Mouse (Mus musculus) neural tube, embryonic 14.5 days (tissue): ENCODE results near the gene Gm2174. TPM values are rescaled to one million over a fixed set of nuclear protein-coding genes. Genes with fewer than 3 reads are reported as not detected.

Source experiments
- ATAC-seq: fragments of 200-750 bp; cut with Nextera tagmentation; 2 replicates; pipeline ENCODE4 v1.8.0; 2017; ENCODE audit warnings: low read depth, mild to moderate bottlenecking, moderate TSS enrichment, moderate library complexity
- H3K27ac ChIP-seq: fragments of 300-500 bp; sonication (generic); 2 replicates; pipeline ENCODE4 v1.5.1; 2014; ENCODE audit warnings: low read depth, mild to moderate bottlenecking, control low read depth, low read length, moderate library complexity, mixed read lengths
- H3K27me3 ChIP-seq: fragments of 300-500 bp; sonication (generic); 2 replicates; pipeline ENCODE4 v1.6.1; 2014; ENCODE audit warnings: low read length; ENCODE audit not compliant: control insufficient read depth, insufficient read depth
- H3K36me3 ChIP-seq: fragments of 300-500 bp; sonication (generic); 2 replicates; pipeline ENCODE4 v1.6.1; 2014; ENCODE audit warnings: low read length, mixed read lengths; ENCODE audit not compliant: control insufficient read depth, insufficient read depth
- H3K4me1 ChIP-seq: fragments of 300-500 bp; sonication (generic); 2 replicates; pipeline ENCODE4 v1.6.1; 2014; ENCODE audit warnings: low read length; ENCODE audit not compliant: control insufficient read depth, insufficient read depth
- H3K4me2 ChIP-seq: fragments of 300-500 bp; sonication (generic); 2 replicates; pipeline ENCODE4 v1.6.1; 2014; ENCODE audit warnings: mild to moderate bottlenecking, low read depth, low read length, control low read depth
- H3K4me3 ChIP-seq: fragments of 300-500 bp; sonication (generic); 2 replicates; pipeline ENCODE4 v1.5.1; 2014; ENCODE audit warnings: low read depth, low read length, control low read depth, mixed read lengths
- H3K9ac ChIP-seq: fragments of 300-500 bp; sonication (generic); replicated peaks from 2 replicates; pipeline ENCODE4 v1.6.1; 2014; ENCODE audit warnings: low read depth, mild to moderate bottlenecking, control low read depth, low read length, mixed read lengths
- H3K9me3 ChIP-seq: fragments of 300-500 bp; sonication (generic); 2 replicates; pipeline ENCODE4 v1.6.1; 2016; ENCODE audit warnings: low read length; ENCODE audit not compliant: control insufficient read depth
- WGBS: fragments of 180-500 bp; shearing (Covaris S2); extraction: QIAGEN DNeasy Blood & Tissue Kit; methylation state at CpG from one replicate; pipeline ENCODE4 v1.1.7; 2014; 5-methylcytosine and 5-hydroxymethylcytosine counted together
- polyA plus RNA-seq: library from polyadenylated mRNA; unstranded; fragments of >200 nt; fragmentation: Nextera tagmentation; extraction: Ambion mirVana; gene quantifications from 2 replicates; pipeline ENCODE4 v1.2.1, GENCODE M21; 2014

The Gm2174 gene
- polyA plus RNA-seq, 1 experiment from 2014 or later, result not detected

DNA sequence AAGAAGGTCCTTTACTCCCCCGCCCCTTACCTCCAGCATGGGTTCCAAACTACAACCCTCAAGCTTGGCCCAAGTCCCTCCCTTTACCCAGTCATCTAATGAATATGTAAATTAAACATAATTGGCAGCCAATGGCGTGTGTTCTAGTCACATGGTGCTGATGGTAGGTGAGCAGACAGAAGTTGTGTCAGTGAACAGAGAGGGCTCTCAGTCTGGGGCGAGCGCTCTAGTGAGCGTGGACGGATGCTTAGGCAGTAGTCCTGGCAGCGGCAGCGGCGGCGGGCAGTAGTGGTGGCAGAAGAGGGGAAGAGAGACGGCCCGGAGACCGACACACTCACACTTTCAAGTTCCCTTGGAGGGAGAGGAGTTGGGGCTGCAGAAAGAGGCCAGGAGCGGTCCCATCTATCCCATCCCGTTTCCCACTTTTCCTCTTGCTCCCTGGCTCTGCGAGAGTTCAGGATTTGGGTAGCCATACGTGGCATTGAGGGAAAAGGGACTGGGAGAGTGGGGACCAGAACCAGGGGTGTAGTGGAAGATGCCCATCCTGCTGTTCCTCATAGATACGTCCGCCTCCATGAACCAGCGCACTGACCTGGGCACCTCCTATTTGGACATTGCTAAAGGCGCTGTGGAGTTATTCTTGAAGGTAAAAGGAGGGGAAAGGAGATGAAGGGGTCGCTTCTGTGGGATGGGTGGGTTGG lies 7.1 kb downstream of the Gm2174 start, which contains the start of gene Ints6l:
TSS of gene Ints6l (plus strand) at position 187 of the 701 bp plus-strand sequence.
- no peaks in the 10 kb centered on the region for H3K27me3 ChIP-seq
- H3K4me1 ChIP-seq, result no peaks in the 10 kb centered on the region
- no peaks in the 10 kb centered on the region for H3K9me3 ChIP-seq
- no peaks in the 10 kb centered on the region for H3K36me3 ChIP-seq
- WGBS, result 15% methylated on average over 21 of the region's 22 CpGs
- peak within 1 kb of the TSS; percentile 52 for H3K4me3 ChIP-seq
- peak within 1 kb of the TSS; percentile 74 for H3K9ac ChIP-seq
- peak within 1 kb of the TSS; percentile 96 for H3K27ac ChIP-seq
- peak; percentile 85 for ATAC-seq
- peak within 1 kb of the TSS; percentile 51 for H3K4me2 ChIP-seq

- 24% methylated on average over 40 of the region's 65 CpGs for WGBS
- H3K4me1 ChIP-seq, result no peaks in the 10 kb centered on the region
- H3K9me3 ChIP-seq, result no peaks in the 10 kb centered on the region
- peak overlapping the region; percentile 52 for H3K4me3 ChIP-seq
- H3K36me3 ChIP-seq, result no peaks in the 10 kb centered on the region
- H3K4me2 ChIP-seq, result peak overlapping the region; percentile 51
- peak overlapping the region; percentile 74 for H3K9ac ChIP-seq
- ATAC-seq, result peak; percentile 96
- H3K27me3 ChIP-seq, result no peaks in the 10 kb centered on the region
- H3K27ac ChIP-seq, result peak overlapping the region; percentile 96
Observed at GRCm38 (mm10) chrX:56455372-56456246, 7.8 kb downstream of the Gm2174 start.

GRCm38 (mm10) chrX:56456379-56456778 lies 8.6 kb downstream of the Gm2174 start:
- peak; percentile 35 for ATAC-seq
- Histone ChIP-seq H3K27me3 (no peaks in the 10 kb centered on the region), H3K4me2 (peak overlapping the region; percentile 40), H3K9ac (peak overlapping the region; percentile 74), H3K4me1 (no peaks in the 10 kb centered on the region), H3K9me3 (no peaks in the 10 kb centered on the region), H3K4me3 (peak overlapping the region; percentile 52), H3K27ac (peak overlapping the region; percentile 96), H3K36me3 (no peaks in the 10 kb centered on the region)
- WGBS, result 20% methylated on average over 8 of the region's 8 CpGs

DNA sequence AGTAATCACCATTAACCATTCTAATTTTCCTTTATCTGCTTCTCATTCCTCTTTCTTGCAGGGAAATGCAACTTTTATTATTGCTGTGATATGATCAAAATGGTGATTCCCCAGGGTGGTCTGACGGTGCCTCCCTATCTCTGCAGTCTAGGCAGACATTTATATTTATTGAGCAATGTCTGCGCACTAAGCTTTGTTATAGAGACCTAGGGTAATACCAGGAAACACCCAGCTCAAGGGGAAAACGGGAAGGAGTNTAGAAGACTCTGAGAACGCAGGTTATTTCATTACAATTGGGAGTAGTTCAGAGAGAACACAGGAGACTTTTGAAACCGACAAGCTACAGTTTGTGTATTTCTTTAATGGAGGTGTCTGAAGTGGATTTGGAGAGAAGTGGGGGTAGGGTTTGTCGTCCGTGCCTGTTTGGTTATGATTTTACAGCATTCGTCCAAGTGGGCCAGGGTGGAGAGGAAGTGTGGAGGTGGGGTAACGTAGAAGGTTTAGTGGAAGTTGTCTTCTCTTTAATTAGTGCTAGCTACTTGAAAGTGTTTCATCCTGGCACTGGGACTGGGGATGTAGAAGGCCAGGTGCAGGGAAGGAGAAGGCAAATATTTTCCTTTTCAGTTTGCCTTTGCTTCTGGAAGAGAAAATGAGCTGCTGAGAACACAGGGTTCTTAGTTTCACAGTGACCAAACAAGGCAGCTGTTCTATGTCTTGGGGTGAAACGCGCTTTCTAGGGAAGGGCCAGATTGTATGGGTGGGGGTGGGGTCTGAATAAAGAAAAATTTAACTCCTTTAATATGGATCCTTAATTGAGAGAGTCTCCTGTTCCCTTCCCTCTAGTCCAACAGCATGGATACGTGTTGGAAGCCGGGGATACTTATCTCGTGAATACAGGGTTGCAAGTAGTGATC lies 14.5 kb downstream of the Gm2174 start:
- H3K27me3 ChIP-seq, result no peaks in the 10 kb centered on the region
- no peak overlapping the region for H3K4me2 ChIP-seq
- H3K9ac ChIP-seq, result no peak overlapping the region
- H3K36me3 ChIP-seq, result no peaks in the 10 kb centered on the region
- WGBS, result 76% methylated on average over 14 of the region's 14 CpGs
- H3K4me1 ChIP-seq, result no peaks in the 10 kb centered on the region
- H3K4me3 ChIP-seq, result no peak overlapping the region
- H3K9me3 ChIP-seq, result no peaks in the 10 kb centered on the region
- no peak for ATAC-seq
- no peak overlapping the region for H3K27ac ChIP-seq

- H3K9ac ChIP-seq, result no peak overlapping the region
- 83% methylated on average over 1 of the region's 1 CpGs for WGBS
- H3K4me2 ChIP-seq, result no peak overlapping the region
- H3K27ac ChIP-seq, result no peak overlapping the region
- H3K9me3 ChIP-seq, result no peaks in the 10 kb centered on the region
- H3K27me3 ChIP-seq, result no peaks in the 10 kb centered on the region
- no peaks in the 10 kb centered on the region for H3K4me1 ChIP-seq
- H3K36me3 ChIP-seq, result no peaks in the 10 kb centered on the region
- no peak for ATAC-seq
- no peak overlapping the region for H3K4me3 ChIP-seq
Observed at GRCm38 (mm10) chrX:56464906-56465305, 17.1 kb downstream of the Gm2174 start.

GRCm38 (mm10) chrX:56467688-56468087 lies 19.9 kb downstream of the Gm2174 start:
- H3K27me3 ChIP-seq, result no peaks in the 10 kb centered on the region
- H3K4me2 ChIP-seq, result no peak overlapping the region
- H3K36me3 ChIP-seq, result no peaks in the 10 kb centered on the region
- no peak overlapping the region for H3K4me3 ChIP-seq
- H3K9ac ChIP-seq, result no peak overlapping the region
- no peak overlapping the region for H3K27ac ChIP-seq
- peak; percentile 49; the same call in 1 of the 2 replicates for ATAC-seq
- 48% methylated on average over 4 of the region's 4 CpGs for WGBS
- H3K4me1 ChIP-seq, result no peaks in the 10 kb centered on the region
- no peaks in the 10 kb centered on the region for H3K9me3 ChIP-seq

GRCm38 (mm10) chrX:56468422-56468821 lies 20.7 kb downstream of the Gm2174 start:
- 54% methylated on average over 6 of the region's 6 CpGs for WGBS
- no peak overlapping the region for H3K27ac ChIP-seq
- no peak for ATAC-seq

DNA sequence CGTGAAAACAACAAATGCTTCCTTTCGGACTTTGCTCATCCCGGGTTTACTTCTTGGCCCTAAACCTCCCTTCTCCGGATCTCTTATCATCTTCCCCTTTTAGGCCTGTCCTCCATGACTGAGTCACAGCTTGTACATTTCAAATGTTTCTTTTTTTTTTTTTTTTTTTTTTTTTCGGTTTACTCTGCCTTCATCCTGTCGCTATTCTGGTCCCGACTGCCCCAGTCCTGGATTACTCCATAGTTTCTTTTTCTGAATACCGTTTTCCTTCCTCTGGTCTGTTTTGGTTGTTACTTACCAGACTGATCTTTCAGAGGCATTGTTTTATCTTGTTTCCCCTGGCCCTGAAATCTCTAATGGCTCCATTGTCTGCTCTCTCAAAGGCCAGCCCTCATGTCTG lies 26.3 kb downstream of the Gm2174 start:
- Histone ChIP-seq H3K27ac (no peak overlapping the region), H3K4me3 (no peak overlapping the region), H3K9me3 (no peaks in the 10 kb centered on the region), H3K4me2 (no peak overlapping the region), H3K9ac (no peak overlapping the region), H3K4me1 (no peaks in the 10 kb centered on the region), H3K27me3 (no peaks in the 10 kb centered on the region), H3K36me3 (no peaks in the 10 kb centered on the region)
- 78% methylated on average over 8 of the region's 8 CpGs for WGBS
- ATAC-seq, result no peak

More at GRCm38 (mm10) chrX:56468422-56468821, 20.7 kb downstream of the Gm2174 start:
- H3K4me2 ChIP-seq, result no peak overlapping the region
- H3K36me3 ChIP-seq, result no peaks in the 10 kb centered on the region
- no peaks in the 10 kb centered on the region for H3K27me3 ChIP-seq
- H3K9ac ChIP-seq, result no peak overlapping the region
- no peaks in the 10 kb centered on the region for H3K9me3 ChIP-seq
- no peaks in the 10 kb centered on the region for H3K4me1 ChIP-seq
- no peak overlapping the region for H3K4me3 ChIP-seq
